Mouse (Mus musculus): ENCODE results near the gene Mcm6. TPM values are rescaled to one million over a fixed set of nuclear protein-coding genes. Genes with fewer than 3 reads are reported as not detected.

The Mcm6 gene
- total and polyA plus RNA-seq, 2 experiments from 2014 or later, result 31.9 to 37.3 TPM

- H3K9ac ChIP-seq (replicated peaks; ENCODE audit: low read length, poor library complexity, severe bottlenecking), result no peak overlapping the region
- H3K27ac ChIP-seq (ENCODE audit: low read depth, low read length), result no peak overlapping the region
- peak; percentile 58; the same call in 1 of the 2 replicates for ATAC-seq (ENCODE audit: low FRiP score)
- peak; percentile 88 for DNase-seq (ENCODE audit: low spot score)
- 0 out of 2 replicates have a peak, but pooled peaks cover 3% of the 10 kb centered on the region for H3K9me3 ChIP-seq (ENCODE audit: low read length)
- WGBS, result 85% methylated on average over 16 of the region's 16 CpGs
- no peaks in the 10 kb centered on the region for H3K4me1 ChIP-seq (ENCODE audit: insufficient read depth, low read length)
- no peak for TF ChIP-seq CTCF (IDR thresholded peaks at IDR 0.05)
- H3K4me2 ChIP-seq (ENCODE audit: low read depth, low read length, poor library complexity, severe bottlenecking), result no peak overlapping the region
- no peak overlapping the region for H3K4me3 ChIP-seq (ENCODE audit: low read depth, low read length)
- no peaks in the 10 kb centered on the region for H3K27me3 ChIP-seq (ENCODE audit: insufficient read depth, low read length)
- H3K36me3 ChIP-seq (ENCODE audit: insufficient read depth, low read length), result no peaks in the 10 kb centered on the region
Measured at GRCm38 (mm10) chr1:128303900-128304299, 55.6 kb downstream of the Mcm6 start.

GRCm38 (mm10) chr1:128295717-128296528, 63.5 kb downstream of the Mcm6 start:
- TF ChIP-seq CTCF (IDR thresholded peaks at IDR 0.05), result no peak
- H3K36me3 ChIP-seq (ENCODE audit: insufficient read depth, low read length), result no peaks in the 10 kb centered on the region
- WGBS, result 60% methylated on average over 5 of the region's 5 CpGs
- H3K27ac ChIP-seq (ENCODE audit: low read depth, low read length), result no peak overlapping the region
- ATAC-seq (ENCODE audit: low FRiP score) (peak; percentile 57; the same call in 1 of the 2 replicates), DNase-seq (ENCODE audit: low spot score) (peak; percentile 15)
- no peaks in the 10 kb centered on the region for H3K27me3 ChIP-seq (ENCODE audit: insufficient read depth, low read length)
- no peak overlapping the region for H3K4me2 ChIP-seq (ENCODE audit: low read depth, low read length, poor library complexity, severe bottlenecking)
- H3K4me1 ChIP-seq (ENCODE audit: insufficient read depth, low read length), result no peaks in the 10 kb centered on the region
- H3K4me3 ChIP-seq (ENCODE audit: low read depth, low read length), result no peak overlapping the region
- no peaks in the 10 kb centered on the region for H3K9me3 ChIP-seq (ENCODE audit: low read length)
- H3K9ac ChIP-seq (replicated peaks; ENCODE audit: low read length, poor library complexity, severe bottlenecking), result no peak overlapping the region

GRCm38 (mm10) chr1:128295296-128295695, 64.2 kb downstream of the Mcm6 start:
- Histone ChIP-seq H3K4me3 (ENCODE audit: low read depth, low read length) (no peak overlapping the region), H3K9me3 (ENCODE audit: low read length) (no peaks in the 10 kb centered on the region), H3K27ac (ENCODE audit: low read depth, low read length) (no peak overlapping the region), H3K27me3 (ENCODE audit: insufficient read depth, low read length) (no peaks in the 10 kb centered on the region), H3K4me1 (ENCODE audit: insufficient read depth, low read length) (no peaks in the 10 kb centered on the region), H3K4me2 (ENCODE audit: low read depth, low read length, poor library complexity, severe bottlenecking) (no peak overlapping the region), H3K36me3 (ENCODE audit: insufficient read depth, low read length) (no peaks in the 10 kb centered on the region), H3K9ac (replicated peaks; ENCODE audit: low read length, poor library complexity, severe bottlenecking) (no peak overlapping the region)
- no peak for TF ChIP-seq CTCF (IDR thresholded peaks at IDR 0.05)
- DNase-seq (ENCODE audit: low spot score), result no peak
- ATAC-seq (ENCODE audit: low FRiP score), result no peak; the same call in 1 of the 2 replicates
- 82% methylated on average over 8 of the region's 8 CpGs for WGBS

DNA sequence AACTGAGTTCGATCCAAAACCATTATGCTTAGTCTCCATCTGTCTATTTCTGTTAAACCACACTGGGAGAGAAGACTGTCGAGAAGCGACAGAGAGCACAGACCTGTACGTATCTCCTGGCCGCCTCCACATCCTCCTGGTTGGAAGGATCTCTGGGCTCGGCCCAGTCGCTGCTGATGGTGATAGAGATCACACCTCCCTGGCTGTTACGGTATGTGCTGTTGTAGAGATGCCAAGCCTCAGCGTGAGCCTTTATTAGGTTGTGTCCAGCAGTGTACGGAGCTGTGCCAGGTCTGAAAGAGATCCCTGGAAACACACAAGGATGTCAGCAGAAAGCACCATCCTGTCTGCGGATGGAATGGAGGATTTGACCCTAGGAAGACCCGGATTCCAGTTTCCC, 65.9 kb downstream of the Mcm6 start:
- H3K27me3 ChIP-seq (ENCODE audit: insufficient read depth, low read length), result no peaks in the 10 kb centered on the region
- TF ChIP-seq CTCF (IDR thresholded peaks at IDR 0.05), result no peak
- WGBS, result 86% methylated on average over 12 of the region's 12 CpGs
- no peak overlapping the region for H3K4me2 ChIP-seq (ENCODE audit: low read depth, low read length, poor library complexity, severe bottlenecking)
- no peak overlapping the region for H3K27ac ChIP-seq (ENCODE audit: low read depth, low read length)
- H3K9me3 ChIP-seq (ENCODE audit: low read length), result no peaks in the 10 kb centered on the region
- H3K9ac ChIP-seq (replicated peaks; ENCODE audit: low read length, poor library complexity, severe bottlenecking), result no peak overlapping the region
- DNase-seq (ENCODE audit: low spot score) (no peak), ATAC-seq (ENCODE audit: low FRiP score) (no peak)
- H3K4me3 ChIP-seq (ENCODE audit: low read depth, low read length), result no peak overlapping the region
- H3K4me1 ChIP-seq (ENCODE audit: insufficient read depth, low read length), result no peaks in the 10 kb centered on the region
- H3K36me3 ChIP-seq (ENCODE audit: insufficient read depth, low read length), result no peaks in the 10 kb centered on the region

DNA sequence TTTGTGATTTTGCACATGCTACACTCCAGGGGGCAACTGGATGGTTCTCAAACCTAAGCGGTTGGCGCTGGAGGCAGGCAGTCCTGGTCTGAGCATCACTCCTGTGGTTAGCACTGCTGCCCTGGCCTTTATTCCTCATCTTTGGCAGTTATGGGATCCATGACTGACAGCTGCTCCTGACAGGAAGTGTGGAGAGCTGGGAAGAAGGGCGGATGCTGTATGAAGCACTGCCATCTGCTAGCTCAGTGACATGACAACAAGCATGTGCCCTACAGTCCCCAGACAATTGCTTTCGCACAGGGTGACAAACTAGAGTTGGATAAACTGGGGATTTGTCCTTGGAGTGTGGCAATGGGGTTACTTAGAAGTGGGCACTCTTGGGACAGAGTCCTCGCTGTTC, 69.2 kb downstream of the Mcm6 start:
- no peaks in the 10 kb centered on the region for H3K9me3 ChIP-seq (ENCODE audit: low read length)
- no peak for TF ChIP-seq CTCF (IDR thresholded peaks at IDR 0.05)
- no peak overlapping the region for H3K27ac ChIP-seq (ENCODE audit: low read depth, low read length)
- no peak overlapping the region for H3K4me3 ChIP-seq (ENCODE audit: low read depth, low read length)
- 85% methylated on average over 5 of the region's 5 CpGs for WGBS
- peak; percentile 40 for DNase-seq (ENCODE audit: low spot score)
- no peaks in the 10 kb centered on the region for H3K4me1 ChIP-seq (ENCODE audit: insufficient read depth, low read length)
- no peak overlapping the region for H3K4me2 ChIP-seq (ENCODE audit: low read depth, low read length, poor library complexity, severe bottlenecking)
- H3K27me3 ChIP-seq (ENCODE audit: insufficient read depth, low read length), result no peaks in the 10 kb centered on the region
- no peaks in the 10 kb centered on the region; the same call in 1 of the 2 replicates for H3K36me3 ChIP-seq (ENCODE audit: insufficient read depth, low read length)
- H3K9ac ChIP-seq (replicated peaks; ENCODE audit: low read length, poor library complexity, severe bottlenecking), result no peak overlapping the region
- ATAC-seq (ENCODE audit: low FRiP score), result no peak

DNA sequence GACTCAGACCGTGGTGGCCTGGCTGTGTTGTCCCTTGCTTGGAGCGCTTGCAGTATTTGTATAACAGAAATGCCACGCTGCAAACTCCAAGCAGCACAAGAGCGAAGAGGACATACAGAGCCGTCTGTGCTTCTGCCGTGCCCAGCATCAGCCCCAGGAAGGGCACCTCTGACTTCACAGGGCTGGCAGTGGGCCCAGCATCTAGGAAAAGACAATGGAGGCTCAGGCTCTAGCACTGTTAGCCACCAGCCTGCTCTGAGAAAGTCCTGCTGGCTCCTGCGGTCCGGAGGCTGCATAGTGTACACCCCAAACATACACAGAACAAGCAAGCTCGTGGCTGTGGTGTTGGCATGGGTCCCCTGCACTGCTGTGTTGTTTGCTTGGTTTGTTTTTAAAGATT, 74.3 kb downstream of the Mcm6 start:
- Histone ChIP-seq H3K4me2 (ENCODE audit: low read depth, low read length, poor library complexity, severe bottlenecking) (no peak overlapping the region), H3K9me3 (ENCODE audit: low read length) (no peaks in the 10 kb centered on the region), H3K9ac (replicated peaks; ENCODE audit: low read length, poor library complexity, severe bottlenecking) (no peak overlapping the region), H3K27ac (ENCODE audit: low read depth, low read length) (no peak overlapping the region), H3K4me3 (ENCODE audit: low read depth, low read length) (no peak overlapping the region), H3K4me1 (ENCODE audit: insufficient read depth, low read length) (no peaks in the 10 kb centered on the region), H3K36me3 (ENCODE audit: insufficient read depth, low read length) (peaks cover 4% of the 10 kb centered on the region), H3K27me3 (ENCODE audit: insufficient read depth, low read length) (no peaks in the 10 kb centered on the region)
- ATAC-seq (ENCODE audit: low FRiP score), result no peak
- TF ChIP-seq CTCF (IDR thresholded peaks at IDR 0.05), result no peak
- WGBS, result 80% methylated on average over 9 of the region's 9 CpGs
- no peak for DNase-seq (ENCODE audit: low spot score)

Measured in midbrain, postnatal 0 days (tissue).